31 mouse cellular contexts compared by ENCODE assay signal in genomic region chr17:84206239-84206638, GRCm38 (mm10). TPM values are rescaled to one million over a fixed set of nuclear protein-coding genes. Genes with fewer than 3 reads are reported as not detected.
A peak's percentile ranks its signal among the peaks of the same experiment; 100 is the strongest.
DNase-seq lines count a peak whose midpoint lies in the region; ATAC-seq and TF ChIP-seq lines count a peak whose summit lies in the region.
"Had no signal": no experiment of that assay in that cellular context is flagged by ENCODE, and none has a peak within 500 bp of the region (broad histone marks: within the 10 kb centered on the region; RNA-seq: fewer than 3 reads in every experiment).

No protein-coding gene starts in this region.

- ATAC-seq in forebrain, embryonic 14.5 days: no peak
- ATAC-seq in forebrain, embryonic 12.5 days (ENCODE audit: low FRiP score): no peak
- no peak for ATAC-seq in kidney, postnatal 0 days (replicated peaks; ENCODE audit: low FRiP score, low read depth)
- ATAC-seq in stomach, embryonic 16.5 days (ENCODE audit: insufficient read depth, low FRiP score): no peak
- ATAC-seq in hindbrain, postnatal 0 days: no peak
- ATAC-seq: inflammation-experienced regulatory T-cells, adult 6 months had no signal

- no peak overlapping the region for H3K27ac ChIP-seq in forebrain, embryonic 14.5 days (ENCODE audit: low read depth, low read length)
- H3K27ac ChIP-seq in forebrain, embryonic 12.5 days: no peak overlapping the region
- peak overlapping the region; percentile 6; the same call in 1 of the 2 replicates for H3K27ac ChIP-seq in kidney, postnatal 0 days
- H3K27ac ChIP-seq in limb, embryonic 10.5 days: peak overlapping the region; percentile 37; the same call in 1 of the 2 replicates
- peak overlapping the region; percentile 62 for H3K27ac ChIP-seq in stomach, embryonic 16.5 days (ENCODE audit: low read length)
- H3K27ac ChIP-seq in thymus, adult 2 months (ENCODE audit: control insufficient read depth, insufficient read depth, low read length): no peak overlapping the region
- H3K27ac ChIP-seq in hindbrain, postnatal 0 days: no peak overlapping the region
- H3K27ac ChIP-seq: gastrocnemius, adult 2 months; heart, adult 2 months; heart, embryonic 13.5 days; hindbrain, embryonic 14.5 days; lung, embryonic 15.5 days; midbrain, embryonic 12.5 days; neural tube, embryonic 15.5 days had no signal

- DNase-seq in forebrain, embryonic 14.5 days (ENCODE audit: low spot score): peak; percentile 43
- DNase-seq in kidney, postnatal 0 days (ENCODE audit: low spot score): no peak
- no peak for DNase-seq in kidney, adult 8-10 months
- no peak for DNase-seq in limb, embryonic 10.5 days (ENCODE audit: low spot score)
- DNase-seq in thymus, adult 2 months: no peak
- no peak for DNase-seq in hindbrain, postnatal 0 days (ENCODE audit: low spot score)
- DNase-seq: adrenal gland, postnatal 14 days; cerebellum, adult 11-12 months; cerebellum, adult 9-11 months; gastrocnemius, adult 2 months; gastrocnemius, postnatal 36 days; heart, adult 2 months; heart, postnatal 10 days; kidney, adult 18-20 months; kidney, postnatal 25 days; left cerebral cortex, postnatal 4 days; retina, postnatal 1 day; right cerebral cortex, postnatal 14 days; thymus, adult 18-20 months; thymus, postnatal 36 days had no signal

- TF ChIP-seq CTCF in kidney, postnatal 0 days (IDR thresholded peaks at IDR 0.05; ENCODE audit: low read depth): no peak
- no peak for TF ChIP-seq CTCF in thymus, adult 2 months (IDR thresholded peaks at IDR 0.05; ENCODE audit: borderline replicate concordance, control insufficient read depth, extremely low read depth, insufficient read depth, low read length, poor library complexity)
- no peak for TF ChIP-seq CTCF in hindbrain, postnatal 0 days (IDR thresholded peaks at IDR 0.05; ENCODE audit: low read depth)

- no peaks in the 10 kb centered on the region for H3K27me3 ChIP-seq in forebrain, embryonic 14.5 days (replicated peaks; ENCODE audit: control insufficient read depth, insufficient read depth, low read length)
- H3K27me3 ChIP-seq in forebrain, embryonic 12.5 days: no peaks in the 10 kb centered on the region
- no peaks in the 10 kb centered on the region for H3K27me3 ChIP-seq in kidney, postnatal 0 days (ENCODE audit: insufficient read depth, low read length)
- no peaks in the 10 kb centered on the region for H3K27me3 ChIP-seq in limb, embryonic 10.5 days (ENCODE audit: low read depth, poor library complexity, severe bottlenecking)
- no peaks in the 10 kb centered on the region for H3K27me3 ChIP-seq in stomach, embryonic 16.5 days (ENCODE audit: control insufficient read depth, insufficient read depth, low read length)
- no peaks in the 10 kb centered on the region for H3K27me3 ChIP-seq in thymus, adult 2 months (ENCODE audit: control insufficient read depth, insufficient read depth, low read length)
- H3K27me3 ChIP-seq in hindbrain, postnatal 0 days (ENCODE audit: insufficient read depth, low read length): no peaks in the 10 kb centered on the region
- H3K27me3 ChIP-seq: heart, embryonic 13.5 days; lung, embryonic 15.5 days; megakaryocyte, embryonic 14.5 days; midbrain, embryonic 12.5 days; neural tube, embryonic 15.5 days had no signal

- no peaks in the 10 kb centered on the region for H3K9me3 ChIP-seq in forebrain, embryonic 14.5 days (replicated peaks; ENCODE audit: control insufficient read depth, low read length)
- no peaks in the 10 kb centered on the region for H3K9me3 ChIP-seq in forebrain, embryonic 12.5 days
- H3K9me3 ChIP-seq in kidney, postnatal 0 days (replicated peaks; ENCODE audit: low read length): no peaks in the 10 kb centered on the region
- H3K9me3 ChIP-seq in limb, embryonic 10.5 days (replicated peaks): no peaks in the 10 kb centered on the region
- H3K9me3 ChIP-seq in stomach, embryonic 16.5 days (replicated peaks; ENCODE audit: control insufficient read depth, low read length): no peaks in the 10 kb centered on the region
- H3K9me3 ChIP-seq in hindbrain, postnatal 0 days (ENCODE audit: low read length): no peaks in the 10 kb centered on the region
- H3K9me3 ChIP-seq: G1E; heart, embryonic 13.5 days; lung, embryonic 15.5 days; megakaryocyte, embryonic 14.5 days; midbrain, embryonic 12.5 days; neural tube, embryonic 15.5 days had no signal

- no peak overlapping the region for H3K4me3 ChIP-seq in forebrain, embryonic 14.5 days (ENCODE audit: low read depth, low read length)
- no peak overlapping the region for H3K4me3 ChIP-seq in forebrain, embryonic 12.5 days (replicated peaks)
- H3K4me3 ChIP-seq in kidney, postnatal 0 days (replicated peaks; ENCODE audit: low read depth, low read length): no peak overlapping the region
- no peak overlapping the region for H3K4me3 ChIP-seq in limb, embryonic 10.5 days
- H3K4me3 ChIP-seq in stomach, embryonic 16.5 days (replicated peaks; ENCODE audit: low read length): no peak overlapping the region
- H3K4me3 ChIP-seq in thymus, adult 2 months (ENCODE audit: control insufficient read depth, insufficient read depth, low read length): no peak overlapping the region
- H3K4me3 ChIP-seq in hindbrain, postnatal 0 days (ENCODE audit: low read length): no peak overlapping the region
- H3K4me3 ChIP-seq: gastrocnemius, adult 2 months; heart, adult 2 months; heart, embryonic 13.5 days; lung, embryonic 15.5 days; megakaryocyte, embryonic 14.5 days; midbrain, embryonic 12.5 days; neural tube, embryonic 15.5 days had no signal

- WGBS in forebrain, embryonic 14.5 days: 88% methylated on average over 3 of the region's 3 CpGs
- 82% methylated on average over 3 of the region's 3 CpGs for WGBS in forebrain, embryonic 12.5 days
- WGBS in kidney, postnatal 0 days: 45% methylated on average over 3 of the region's 3 CpGs
- WGBS in limb, embryonic 10.5 days: 88% methylated on average over 3 of the region's 3 CpGs
- WGBS in stomach, embryonic 16.5 days: 71% methylated on average over 3 of the region's 3 CpGs
- 94% methylated on average over 3 of the region's 3 CpGs for WGBS in thymus, adult 2 months
- WGBS in hindbrain, postnatal 0 days: 93% methylated on average over 3 of the region's 3 CpGs

- no peak for TF ChIP-seq POLR2A in thymus, adult 2 months (IDR thresholded peaks at IDR 0.05; ENCODE audit: control insufficient read depth, extremely low read depth, insufficient read depth, low read length, poor library complexity)

- no peak overlapping the region for H3K9ac ChIP-seq in forebrain, embryonic 14.5 days (ENCODE audit: low read length)
- no peak overlapping the region for H3K9ac ChIP-seq in forebrain, embryonic 12.5 days
- no peak overlapping the region for H3K9ac ChIP-seq in kidney, postnatal 0 days (ENCODE audit: low read depth, low read length)
- no peak overlapping the region for H3K9ac ChIP-seq in stomach, embryonic 16.5 days (ENCODE audit: low read length)
- no peak overlapping the region for H3K9ac ChIP-seq in hindbrain, postnatal 0 days (replicated peaks; ENCODE audit: low read length)
- H3K9ac ChIP-seq: heart, embryonic 13.5 days; hindbrain, embryonic 14.5 days; lung, embryonic 15.5 days; midbrain, embryonic 12.5 days; neural tube, embryonic 15.5 days had no signal

- no peak overlapping the region for H3K4me2 ChIP-seq in forebrain, embryonic 14.5 days (ENCODE audit: low read length)
- H3K4me2 ChIP-seq in forebrain, embryonic 12.5 days: no peak overlapping the region
- no peak overlapping the region for H3K4me2 ChIP-seq in kidney, postnatal 0 days (ENCODE audit: low read length)
- no peak overlapping the region for H3K4me2 ChIP-seq in stomach, embryonic 16.5 days (ENCODE audit: low read depth, low read length)
- H3K4me2 ChIP-seq in hindbrain, postnatal 0 days (ENCODE audit: low read depth, low read length): no peak overlapping the region
- H3K4me2 ChIP-seq: heart, embryonic 13.5 days; hindbrain, embryonic 14.5 days; liver, embryonic 11.5 days; lung, embryonic 15.5 days; midbrain, embryonic 12.5 days; neural tube, embryonic 15.5 days had no signal

- H3K4me1 ChIP-seq in forebrain, embryonic 14.5 days (ENCODE audit: control insufficient read depth, insufficient read depth, low read length): no peaks in the 10 kb centered on the region
- peaks cover 5% of the 10 kb centered on the region for H3K4me1 ChIP-seq in forebrain, embryonic 12.5 days
- H3K4me1 ChIP-seq in kidney, postnatal 0 days (replicated peaks; ENCODE audit: insufficient read depth, low read length): 0 out of 2 replicates have a peak, but pooled peaks cover 9% of the 10 kb centered on the region
- H3K4me1 ChIP-seq in limb, embryonic 10.5 days: peaks cover 15% of the 10 kb centered on the region
- H3K4me1 ChIP-seq in stomach, embryonic 16.5 days (ENCODE audit: control insufficient read depth, insufficient read depth, low read length): peaks cover 12% of the 10 kb centered on the region
- H3K4me1 ChIP-seq in thymus, adult 2 months (replicated peaks; ENCODE audit: control insufficient read depth, insufficient read depth, low read length): peaks cover 6% of the 10 kb centered on the region
- no peaks in the 10 kb centered on the region for H3K4me1 ChIP-seq in hindbrain, postnatal 0 days (ENCODE audit: insufficient read depth, low read length)
- H3K4me1 ChIP-seq: lung, embryonic 15.5 days had no signal

- H3K36me3 ChIP-seq in forebrain, embryonic 14.5 days (ENCODE audit: control insufficient read depth, insufficient read depth, low read length): no peaks in the 10 kb centered on the region
- peaks cover under 1% of the 10 kb centered on the region; the same call in 1 of the 2 replicates for H3K36me3 ChIP-seq in forebrain, embryonic 12.5 days (replicated peaks)
- 0 out of 2 replicates have a peak, but pooled peaks cover under 1% of the 10 kb centered on the region for H3K36me3 ChIP-seq in kidney, postnatal 0 days (ENCODE audit: insufficient read depth, low read length)
- peaks cover 30% of the 10 kb centered on the region for H3K36me3 ChIP-seq in limb, embryonic 10.5 days
- H3K36me3 ChIP-seq in stomach, embryonic 16.5 days (ENCODE audit: control insufficient read depth, insufficient read depth, low read length): no peaks in the 10 kb centered on the region
- peaks cover 26% of the 10 kb centered on the region for H3K36me3 ChIP-seq in thymus, adult 2 months (ENCODE audit: control insufficient read depth, insufficient read depth, low read length)
- H3K36me3 ChIP-seq in hindbrain, postnatal 0 days (ENCODE audit: insufficient read depth, low read length): 0 out of 2 replicates have a peak, but pooled peaks cover 3% of the 10 kb centered on the region

RNA-seq across cellular contexts. Expression of gene Zfp36l2, which starts 18.5 kb away (rescaled TPM):
- polyA plus RNA-seq in forebrain, embryonic 14.5 days (2014; fragmentation: Nextera tagmentation; extraction: Ambion mirVana): 5.6 and 6.2 TPM in 2 replicates
- polyA plus RNA-seq in forebrain, embryonic 12.5 days (2016; fragmentation: Nextera tagmentation; extraction: Ambion mirVana): 9.7 and 10.6 TPM in 2 replicates
- polyA plus RNA-seq in kidney, postnatal 0 days (2015; fragmentation: Nextera tagmentation; extraction: Ambion mirVana): 18.7 and 21.3 TPM in 2 replicates
- 13.4 and 14.2 TPM in 2 replicates for polyA plus RNA-seq in limb, embryonic 10.5 days (2016; fragmentation: Nextera tagmentation; extraction: Ambion mirVana)
- polyA plus RNA-seq in stomach, embryonic 16.5 days (2015; fragmentation: Nextera tagmentation; extraction: Ambion mirVana): 12.7 and 14.5 TPM in 2 replicates
- 182 and 287 TPM in 2 replicates for polyA plus RNA-seq in thymus, adult 2 months (2012; rRNA removed)
- 13.3 and 16.7 TPM in 2 replicates for total RNA-seq in hindbrain, postnatal 0 days (2014; rRNA removed)
- 5.4 and 5.5 TPM in 2 replicates for polyA plus RNA-seq in hindbrain, postnatal 0 days (2015; fragmentation: Nextera tagmentation; extraction: Ambion mirVana)

Comparison
In these comparisons a context has a peak if more than half of its experiments do, and no peak if none do; other contexts are left out.
1. H3K27ac ChIP-seq: peak in kidney, postnatal 0 days (single experiment), limb, embryonic 10.5 days (single experiment) and stomach, embryonic 16.5 days (single experiment); none in forebrain, embryonic 14.5 days (single experiment), forebrain, embryonic 12.5 days (single experiment), thymus, adult 2 months (single experiment) and hindbrain, postnatal 0 days (single experiment).